Mouse (Mus musculus): Measurements from ENCODE around the gene Cab39l. TPM values are rescaled to one million over a fixed set of nuclear protein-coding genes. Genes with fewer than 3 reads are reported as not detected.
A peak's percentile ranks its signal among the peaks of the same experiment; 100 is the strongest.

Cab39l gene
- polyA plus RNA-seq, 1 experiment from 2014 or later, result 49.3 TPM

DNA sequence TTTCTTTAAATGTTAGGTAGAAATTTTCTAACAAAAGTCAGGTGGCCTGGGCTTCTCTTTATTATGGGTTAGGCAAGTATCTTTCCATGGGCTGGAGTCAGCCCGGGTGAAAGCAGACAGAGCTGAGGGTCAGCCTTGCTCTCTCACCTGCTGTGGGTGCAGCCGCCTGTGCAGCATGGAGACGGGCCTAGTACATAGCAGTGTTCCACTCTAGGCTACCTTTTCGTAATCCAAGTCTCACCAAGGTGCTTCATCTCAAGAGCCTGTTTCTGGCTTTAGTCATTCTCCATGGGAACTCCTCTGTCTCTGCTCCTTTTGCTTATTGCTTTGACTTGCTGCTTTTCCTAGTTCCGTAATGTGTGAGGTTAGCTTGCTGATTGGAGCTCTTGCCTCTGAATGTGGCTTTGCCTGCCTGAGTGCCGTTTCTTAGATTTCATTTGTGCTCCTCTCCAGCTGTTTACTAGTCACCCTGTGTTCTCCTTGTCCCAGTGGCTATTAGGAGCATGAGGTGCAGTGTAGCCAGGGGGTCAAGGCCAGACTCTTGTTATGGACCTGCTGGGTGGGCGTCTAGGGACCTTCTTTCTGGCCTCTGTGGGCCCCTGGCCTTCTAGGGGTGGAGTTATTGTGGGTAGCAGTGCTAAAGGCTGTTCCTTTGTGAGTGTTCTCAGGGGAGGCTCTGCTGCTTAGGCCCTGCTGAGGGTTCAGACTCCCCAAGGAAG lies 105.5 kb downstream of the Cab39l start:
- Histone ChIP-seq H3K36me3 (ENCODE audit: control insufficient read depth, insufficient read depth, low read length) (no peaks in the 10 kb centered on the region), H3K4me2 (replicated peaks; ENCODE audit: low read depth, low read length) (no peak overlapping the region), H3K9me3 (ENCODE audit: control insufficient read depth, low read depth, low read length) (no peaks in the 10 kb centered on the region), H3K9ac (replicated peaks; ENCODE audit: low read depth, low read length) (no peak overlapping the region), H3K4me3 (ENCODE audit: low read depth, low read length) (no peak overlapping the region), H3K27me3 (ENCODE audit: control insufficient read depth, insufficient read depth, low read length) (no peaks in the 10 kb centered on the region), H3K27ac (ENCODE audit: low read length) (no peak overlapping the region), H3K4me1 (ENCODE audit: control insufficient read depth, insufficient read depth, low read length) (peaks cover 3% of the 10 kb centered on the region; the same call in 1 of the 2 replicates)
- no peak for ATAC-seq (ENCODE audit: insufficient number of reproducible peaks, insufficient read depth, low FRiP score, low read depth)
- 78% methylated on average over 7 of the region's 7 CpGs for WGBS

DNA sequence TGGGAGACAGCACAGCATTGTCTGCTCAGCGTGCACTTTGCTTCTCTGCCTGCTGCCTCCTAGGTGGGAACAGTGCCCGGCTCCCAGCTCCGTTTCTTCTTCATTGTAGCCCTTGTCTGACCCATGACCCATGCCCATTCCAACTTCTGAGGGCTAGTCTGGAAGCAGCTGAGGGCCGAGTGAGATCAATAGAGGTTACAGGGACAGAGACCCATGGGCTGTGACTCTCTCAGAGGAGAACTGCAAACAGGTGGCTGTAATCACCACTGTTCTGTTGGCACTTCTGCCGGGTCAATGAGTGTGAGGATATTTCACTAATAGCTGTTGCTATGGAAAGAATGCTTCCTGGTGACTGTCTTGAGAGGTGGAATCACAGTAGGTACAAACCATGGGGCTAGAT lies 106.8 kb downstream of the Cab39l start:
- Histone ChIP-seq H3K27me3 (ENCODE audit: control insufficient read depth, insufficient read depth, low read length) (no peaks in the 10 kb centered on the region), H3K4me2 (replicated peaks; ENCODE audit: low read depth, low read length) (no peak overlapping the region), H3K27ac (ENCODE audit: low read length) (no peak overlapping the region), H3K36me3 (ENCODE audit: control insufficient read depth, insufficient read depth, low read length) (no peaks in the 10 kb centered on the region), H3K9me3 (ENCODE audit: control insufficient read depth, low read depth, low read length) (no peaks in the 10 kb centered on the region), H3K4me1 (ENCODE audit: control insufficient read depth, insufficient read depth, low read length) (peaks cover 3% of the 10 kb centered on the region; the same call in 1 of the 2 replicates), H3K4me3 (ENCODE audit: low read depth, low read length) (no peak overlapping the region), H3K9ac (replicated peaks; ENCODE audit: low read depth, low read length) (no peak overlapping the region)
- no peak for ATAC-seq (ENCODE audit: insufficient number of reproducible peaks, insufficient read depth, low FRiP score, low read depth)
- WGBS, result 44% methylated on average over 5 of the region's 5 CpGs

DNA sequence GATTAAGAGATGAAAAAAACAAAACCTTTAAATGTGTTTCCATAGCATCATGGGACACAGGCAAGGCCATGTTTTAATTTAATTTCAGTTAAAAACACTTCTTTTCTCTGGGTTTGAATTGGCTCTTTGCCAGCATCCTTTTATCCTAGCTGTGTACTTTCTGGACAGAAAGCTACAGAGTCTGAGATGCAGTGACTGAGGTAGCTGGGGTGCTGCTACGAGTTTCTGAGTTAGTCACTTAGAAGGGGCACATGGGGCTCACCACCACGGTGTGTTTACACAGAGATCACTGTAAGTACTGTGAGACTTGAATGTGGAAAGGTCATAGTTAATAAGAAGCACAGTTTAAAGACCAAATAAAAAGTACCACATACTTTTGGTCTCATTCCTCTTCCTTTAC lies 107.8 kb downstream of the Cab39l start:
- H3K27ac ChIP-seq (ENCODE audit: low read length), result peak overlapping the region; percentile 13; the same call in 1 of the 2 replicates

DNA sequence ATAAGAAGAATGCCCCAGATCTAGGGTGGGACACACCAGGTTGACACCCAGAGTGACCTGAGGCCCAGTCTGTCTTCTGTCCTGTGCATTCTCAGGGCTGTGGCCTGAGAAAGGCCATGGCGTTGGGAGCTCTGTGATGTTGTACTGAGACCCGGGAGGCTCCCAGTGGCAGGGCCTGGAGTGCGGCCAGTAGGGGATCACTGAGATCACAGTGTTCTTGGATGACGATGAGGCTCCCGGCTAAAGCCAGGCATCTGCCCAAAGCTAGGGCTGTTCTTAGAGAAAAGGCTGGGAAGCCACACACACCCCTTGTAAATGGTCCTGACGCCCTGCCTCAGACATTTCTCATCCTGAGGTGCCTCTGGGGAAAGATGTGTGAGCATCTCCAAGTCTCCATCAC lies 108.3 kb downstream of the Cab39l start:
- no peaks in the 10 kb centered on the region for H3K9me3 ChIP-seq (ENCODE audit: control insufficient read depth, low read depth, low read length)
- no peaks in the 10 kb centered on the region for H3K36me3 ChIP-seq (ENCODE audit: control insufficient read depth, insufficient read depth, low read length)
- H3K4me3 ChIP-seq (ENCODE audit: low read depth, low read length), result no peak overlapping the region
- no peak overlapping the region for H3K4me2 ChIP-seq (replicated peaks; ENCODE audit: low read depth, low read length)
- 68% methylated on average over 6 of the region's 6 CpGs for WGBS
- no peaks in the 10 kb centered on the region for H3K27me3 ChIP-seq (ENCODE audit: control insufficient read depth, insufficient read depth, low read length)
- ATAC-seq (ENCODE audit: insufficient number of reproducible peaks, insufficient read depth, low FRiP score, low read depth), result no peak
- H3K4me1 ChIP-seq (ENCODE audit: control insufficient read depth, insufficient read depth, low read length), result peaks cover 3% of the 10 kb centered on the region; the same call in 1 of the 2 replicates
- peak overlapping the region; percentile 13; the same call in 1 of the 2 replicates for H3K27ac ChIP-seq (ENCODE audit: low read length)
- no peak overlapping the region for H3K9ac ChIP-seq (replicated peaks; ENCODE audit: low read depth, low read length)

More for the DNA sequence above, 107.8 kb downstream of the Cab39l start:
- Histone ChIP-seq H3K9me3 (ENCODE audit: control insufficient read depth, low read depth, low read length) (no peaks in the 10 kb centered on the region), H3K36me3 (ENCODE audit: control insufficient read depth, insufficient read depth, low read length) (no peaks in the 10 kb centered on the region), H3K27me3 (ENCODE audit: control insufficient read depth, insufficient read depth, low read length) (no peaks in the 10 kb centered on the region), H3K9ac (replicated peaks; ENCODE audit: low read depth, low read length) (no peak overlapping the region), H3K4me3 (ENCODE audit: low read depth, low read length) (no peak overlapping the region), H3K4me2 (replicated peaks; ENCODE audit: low read depth, low read length) (no peak overlapping the region), H3K4me1 (ENCODE audit: control insufficient read depth, insufficient read depth, low read length) (peaks cover 3% of the 10 kb centered on the region; the same call in 1 of the 2 replicates)
- ATAC-seq (ENCODE audit: insufficient number of reproducible peaks, insufficient read depth, low FRiP score, low read depth), result no peak
- WGBS, result 27% methylated on average over 2 of the region's 2 CpGs

DNA sequence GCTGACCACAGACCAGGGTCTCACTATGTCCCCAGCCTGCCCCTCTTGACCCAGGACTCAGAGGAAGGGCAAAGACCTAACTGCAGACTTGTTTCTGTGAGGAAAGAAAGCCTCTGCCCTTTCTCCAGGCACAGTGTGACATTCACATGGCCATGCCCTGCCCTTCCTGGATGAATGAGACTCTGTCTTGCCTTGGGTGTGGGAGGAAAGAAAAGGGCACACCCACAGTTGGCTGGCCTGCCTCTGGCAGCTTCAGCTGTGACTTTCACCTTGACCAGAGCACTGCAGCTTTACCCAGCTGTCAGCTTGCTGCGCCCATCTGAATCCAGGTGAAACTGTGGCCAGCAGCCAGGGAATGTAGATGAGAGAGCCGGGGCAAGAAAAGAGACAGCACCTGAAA lies 110.1 kb downstream of the Cab39l start:
- Histone ChIP-seq H3K4me3 (ENCODE audit: low read depth, low read length) (no peak overlapping the region), H3K4me1 (ENCODE audit: control insufficient read depth, insufficient read depth, low read length) (peaks cover 3% of the 10 kb centered on the region; the same call in 1 of the 2 replicates), H3K36me3 (ENCODE audit: control insufficient read depth, insufficient read depth, low read length) (no peaks in the 10 kb centered on the region), H3K9ac (replicated peaks; ENCODE audit: low read depth, low read length) (no peak overlapping the region), H3K27ac (ENCODE audit: low read length) (no peak overlapping the region), H3K4me2 (replicated peaks; ENCODE audit: low read depth, low read length) (no peak overlapping the region), H3K9me3 (ENCODE audit: control insufficient read depth, low read depth, low read length) (no peaks in the 10 kb centered on the region), H3K27me3 (ENCODE audit: control insufficient read depth, insufficient read depth, low read length) (no peaks in the 10 kb centered on the region)
- WGBS, result 79% methylated on average over 2 of the region's 2 CpGs
- 0 out of 2 replicates have a peak, but pooled peaks have one; percentile 40 for ATAC-seq (ENCODE audit: insufficient number of reproducible peaks, insufficient read depth, low FRiP score, low read depth)

DNA sequence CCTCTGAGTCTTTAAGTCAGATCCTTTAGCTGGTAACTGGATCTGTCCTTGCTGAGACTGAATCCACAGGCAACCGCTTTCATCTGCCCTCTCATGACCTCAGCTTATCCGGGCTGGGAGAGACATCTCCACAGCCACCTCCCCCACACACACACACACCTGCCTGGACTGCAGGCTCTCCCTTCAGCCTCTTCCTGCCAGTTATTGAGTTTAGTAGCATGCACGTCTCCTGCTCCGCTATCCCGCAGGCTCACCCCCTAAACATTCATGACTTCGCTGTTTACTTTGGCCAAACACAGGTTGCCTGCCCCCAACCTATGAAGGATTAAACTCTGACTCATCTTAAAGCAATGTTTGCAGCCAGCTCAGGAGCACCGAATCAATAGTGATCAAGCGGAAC lies 111.2 kb downstream of the Cab39l start:
- no peaks in the 10 kb centered on the region for H3K36me3 ChIP-seq (ENCODE audit: control insufficient read depth, insufficient read depth, low read length)
- peaks cover 3% of the 10 kb centered on the region; the same call in 1 of the 2 replicates for H3K4me1 ChIP-seq (ENCODE audit: control insufficient read depth, insufficient read depth, low read length)
- no peak overlapping the region for H3K4me2 ChIP-seq (replicated peaks; ENCODE audit: low read depth, low read length)
- no peak overlapping the region for H3K4me3 ChIP-seq (ENCODE audit: low read depth, low read length)
- no peaks in the 10 kb centered on the region for H3K27me3 ChIP-seq (ENCODE audit: control insufficient read depth, insufficient read depth, low read length)
- no peak overlapping the region for H3K9ac ChIP-seq (replicated peaks; ENCODE audit: low read depth, low read length)
- no peak overlapping the region for H3K27ac ChIP-seq (ENCODE audit: low read length)
- no peak for ATAC-seq (ENCODE audit: insufficient number of reproducible peaks, insufficient read depth, low FRiP score, low read depth)
- 28% methylated on average over 8 of the region's 8 CpGs for WGBS
- no peaks in the 10 kb centered on the region for H3K9me3 ChIP-seq (ENCODE audit: control insufficient read depth, low read depth, low read length)

DNA sequence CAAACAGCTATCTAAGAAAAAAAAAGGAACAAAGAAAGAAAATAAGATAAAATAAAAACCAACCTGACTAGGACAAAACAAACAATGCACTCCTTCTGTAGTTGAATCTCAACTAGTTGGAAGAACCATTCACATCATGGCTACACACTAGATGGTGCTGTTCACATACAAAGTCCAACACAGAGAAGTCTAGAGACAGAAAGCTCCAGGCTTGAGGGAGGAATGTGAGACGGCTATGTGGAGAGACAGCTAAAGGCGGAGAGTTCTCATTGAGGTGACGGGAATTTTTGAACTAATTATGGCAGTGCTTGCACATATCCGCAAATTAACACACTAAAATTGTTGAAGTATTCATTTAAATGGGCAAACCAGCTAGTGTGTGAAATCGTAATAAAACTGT lies 113.3 kb downstream of the Cab39l start:
- H3K4me2 ChIP-seq (replicated peaks; ENCODE audit: low read depth, low read length), result no peak overlapping the region
- no peak for ATAC-seq (ENCODE audit: insufficient number of reproducible peaks, insufficient read depth, low FRiP score, low read depth)
- 79% methylated on average over 5 of the region's 5 CpGs for WGBS
- no peak overlapping the region for H3K4me3 ChIP-seq (ENCODE audit: low read depth, low read length)
- H3K27ac ChIP-seq (ENCODE audit: low read length), result no peak overlapping the region
- H3K9ac ChIP-seq (replicated peaks; ENCODE audit: low read depth, low read length), result no peak overlapping the region
- H3K4me1 ChIP-seq (ENCODE audit: control insufficient read depth, insufficient read depth, low read length), result no peaks in the 10 kb centered on the region
- no peaks in the 10 kb centered on the region for H3K9me3 ChIP-seq (ENCODE audit: control insufficient read depth, low read depth, low read length)
- H3K36me3 ChIP-seq (ENCODE audit: control insufficient read depth, insufficient read depth, low read length), result no peaks in the 10 kb centered on the region
- H3K27me3 ChIP-seq (ENCODE audit: control insufficient read depth, insufficient read depth, low read length), result no peaks in the 10 kb centered on the region

DNA sequence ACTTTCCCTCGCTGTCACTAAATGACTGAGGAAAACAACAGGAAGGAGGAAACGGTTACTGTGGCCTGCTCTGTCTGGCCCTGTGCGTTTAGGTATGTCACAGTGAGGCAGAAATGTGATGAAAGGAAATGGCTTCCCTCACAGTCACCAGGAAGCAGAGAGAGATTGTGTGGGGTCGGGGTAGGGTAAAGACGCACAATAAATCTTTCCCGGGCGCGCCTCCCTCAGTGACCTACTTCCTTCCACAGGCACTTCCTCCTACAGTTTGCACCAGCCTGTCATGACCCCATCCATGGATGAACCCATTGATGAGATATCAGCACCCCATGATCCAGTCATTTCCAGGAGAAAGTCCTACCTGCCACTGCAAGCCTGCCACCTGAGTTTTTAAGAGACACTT lies 114.2 kb downstream of the Cab39l start:
- H3K27ac ChIP-seq (ENCODE audit: low read length), result no peak overlapping the region
- no peaks in the 10 kb centered on the region for H3K36me3 ChIP-seq (ENCODE audit: control insufficient read depth, insufficient read depth, low read length)
- no peak overlapping the region for H3K4me2 ChIP-seq (replicated peaks; ENCODE audit: low read depth, low read length)
- H3K9me3 ChIP-seq (ENCODE audit: control insufficient read depth, low read depth, low read length), result no peaks in the 10 kb centered on the region
- no peaks in the 10 kb centered on the region for H3K27me3 ChIP-seq (ENCODE audit: control insufficient read depth, insufficient read depth, low read length)
- WGBS, result 69% methylated on average over 8 of the region's 8 CpGs
- no peak overlapping the region for H3K4me3 ChIP-seq (ENCODE audit: low read depth, low read length)
- no peak for ATAC-seq (ENCODE audit: insufficient number of reproducible peaks, insufficient read depth, low FRiP score, low read depth)
- H3K4me1 ChIP-seq (ENCODE audit: control insufficient read depth, insufficient read depth, low read length), result no peaks in the 10 kb centered on the region
- no peak overlapping the region for H3K9ac ChIP-seq (replicated peaks; ENCODE audit: low read depth, low read length)

All from stomach, embryonic 14.5 days (tissue).